Comparison of ENCODE assay signal across 8 mouse cellular contexts in the genomic region with DNA sequence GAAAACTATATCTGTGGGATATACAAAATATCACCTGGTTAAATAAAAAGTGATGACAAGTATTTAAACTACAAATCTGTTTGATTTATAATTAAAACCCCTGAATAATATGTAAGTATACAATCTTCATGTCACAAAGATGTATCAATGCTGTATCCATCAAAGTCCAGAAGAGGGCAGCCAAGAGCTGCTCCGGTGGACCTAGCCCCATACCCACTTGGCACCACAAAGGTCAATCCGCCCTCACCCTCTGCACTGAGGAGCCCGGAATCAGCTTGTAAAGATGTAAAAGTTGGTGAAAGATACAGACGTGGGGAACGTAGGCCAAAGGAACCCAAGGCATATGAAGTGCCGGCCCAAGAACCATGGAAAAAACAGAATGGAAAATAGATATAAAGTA.
DNase-seq lines count a peak whose midpoint lies in the region; ATAC-seq lines count a peak whose summit lies in the region.

No protein-coding gene starts in this region.

- H3K27ac ChIP-seq in forebrain, embryonic 16.5 days (ENCODE audit: low read length): no peak overlapping the region
- H3K27ac ChIP-seq in liver, embryonic 11.5 days (ENCODE audit: low read depth, low read length): no peak overlapping the region

- H3K4me1 ChIP-seq in forebrain, embryonic 16.5 days (replicated peaks; ENCODE audit: control insufficient read depth, insufficient read depth, low read length): peaks cover 3% of the 10 kb centered on the region; the same call in 1 of the 2 replicates
- no peaks in the 10 kb centered on the region for H3K4me1 ChIP-seq in liver, embryonic 11.5 days (replicated peaks; ENCODE audit: control insufficient read depth, insufficient read depth, low read length)

- DNase-seq in 3134 (ENCODE audit: extremely low read depth, insufficient read length, low spot score) (peak; percentile 13), ES-CJ7 (ENCODE audit: low read depth, low spot score) (peak; percentile 46)
- DNase-seq in c-Kit-positive CD71-positive TER-119-positive erythroid progenitor cells, embryonic 14.5 days (ENCODE audit: low spot score): peak; percentile 23
- peak; percentile 29 for DNase-seq in kidney, adult 18-20 months
- peak; percentile 36 for DNase-seq in liver, embryonic 11.5 days (ENCODE audit: low spot score)
- DNase-seq in neural tube, embryonic 10.5 days (ENCODE audit: extremely low spot score, low spot score): peak; percentile 63
- peak; percentile 66 for DNase-seq in thymus, postnatal 0 days (ENCODE audit: low spot score)

- 0 out of 2 replicates have a peak overlapping the region, but pooled peaks have one; percentile 17 for H3K9ac ChIP-seq in forebrain, embryonic 16.5 days (replicated peaks; ENCODE audit: low read depth, low read length)
- no peak overlapping the region for H3K9ac ChIP-seq in liver, embryonic 11.5 days (ENCODE audit: low read depth, low read length)

- WGBS in forebrain, embryonic 16.5 days: 10% methylated on average over 6 of the region's 6 CpGs
- 20% methylated on average over 6 of the region's 6 CpGs for WGBS in liver, embryonic 11.5 days

- ATAC-seq in forebrain, embryonic 16.5 days: peak; percentile 81
- no peak for ATAC-seq in liver, embryonic 11.5 days (replicated peaks; ENCODE audit: low FRiP score)

- no peak overlapping the region for H3K4me3 ChIP-seq in forebrain, embryonic 16.5 days (replicated peaks; ENCODE audit: low read length)
- no peak overlapping the region for H3K4me3 ChIP-seq in liver, embryonic 11.5 days (ENCODE audit: low read depth, low read length)

- H3K9me3 ChIP-seq in forebrain, embryonic 16.5 days (ENCODE audit: control insufficient read depth, low read length): no peaks in the 10 kb centered on the region
- no peaks in the 10 kb centered on the region for H3K9me3 ChIP-seq in liver, embryonic 11.5 days (ENCODE audit: control insufficient read depth, low read length)

- no peaks in the 10 kb centered on the region for H3K36me3 ChIP-seq in forebrain, embryonic 16.5 days (ENCODE audit: control insufficient read depth, insufficient read depth)
- no peaks in the 10 kb centered on the region for H3K36me3 ChIP-seq in liver, embryonic 11.5 days (ENCODE audit: control insufficient read depth, insufficient read depth, low read length)

- no peaks in the 10 kb centered on the region for H3K27me3 ChIP-seq in forebrain, embryonic 16.5 days (replicated peaks; ENCODE audit: control insufficient read depth, insufficient read depth, low read length)
- no peaks in the 10 kb centered on the region for H3K27me3 ChIP-seq in liver, embryonic 11.5 days (replicated peaks; ENCODE audit: control insufficient read depth, insufficient read depth, low read length)

- H3K4me2 ChIP-seq in forebrain, embryonic 16.5 days (ENCODE audit: low read length): no peak overlapping the region
- no peak overlapping the region for H3K4me2 ChIP-seq in liver, embryonic 11.5 days

Comparison
In these comparisons a context has a peak if more than half of its experiments do, and no peak if none do; other contexts are left out.
1. DNase-seq: peak in every context shown above with its lines; median percentile 66 in thymus, postnatal 0 days; 63 in neural tube, embryonic 10.5 days; 46 in ES-CJ7; 36 in liver, embryonic 11.5 days; 29 in kidney, adult 18-20 months; 23 in c-Kit-positive CD71-positive TER-119-positive erythroid progenitor cells, embryonic 14.5 days; 13 in 3134.